Mouse (Mus musculus): Measurements from ENCODE around the gene Apoc4. TPM values are rescaled to one million over a fixed set of nuclear protein-coding genes. Genes with fewer than 3 reads are reported as not detected.
A peak's percentile ranks its signal among the peaks of the same experiment; 100 is the strongest.
"Not testable (repeated sequence)": the region's sequence is repeated elsewhere in the genome, so short reads cannot be mapped to it uniquely, and the experiment has no call there.

Gene Apoc4
- polyA plus RNA-seq, 1 experiment from 2014 or later: 5.4 TPM

DNA sequence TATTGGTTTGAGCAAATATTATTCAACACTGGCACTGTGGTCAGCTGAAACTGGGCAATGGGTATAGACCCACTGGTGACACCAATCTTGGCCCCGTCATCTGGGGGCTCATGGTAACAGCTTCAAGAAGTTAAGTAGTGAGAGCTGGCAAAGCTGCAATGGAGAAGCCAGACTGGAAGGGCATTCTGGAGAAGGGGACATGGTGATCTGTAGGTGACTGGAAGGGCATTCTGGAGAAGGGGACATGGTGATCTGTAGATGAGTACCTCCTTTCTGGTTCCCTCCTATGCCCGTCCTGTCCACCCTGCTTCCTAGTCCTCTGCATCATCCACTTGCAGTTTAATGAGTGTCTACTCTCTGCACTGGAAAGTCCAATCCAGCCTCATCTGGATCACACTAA, 7.3 kb upstream of the Apoc4 start:
- DNase-seq (ENCODE audit: low spot score) (no peak), ATAC-seq (replicated peaks; ENCODE audit: low FRiP score) (no peak)
- Histone ChIP-seq H3K4me2 (no peak overlapping the region), H3K27me3 (replicated peaks; ENCODE audit: control insufficient read depth, insufficient read depth, low read length) (no peaks in the 10 kb centered on the region), H3K4me3 (ENCODE audit: low read depth, low read length) (no peak overlapping the region), H3K27ac (ENCODE audit: low read depth, low read length) (no peak overlapping the region), H3K9me3 (ENCODE audit: control insufficient read depth, low read length) (no peaks in the 10 kb centered on the region), H3K4me1 (replicated peaks; ENCODE audit: control insufficient read depth, insufficient read depth, low read length) (peaks cover 12% of the 10 kb centered on the region), H3K36me3 (ENCODE audit: control insufficient read depth, insufficient read depth, low read length) (no peaks in the 10 kb centered on the region), H3K9ac (ENCODE audit: low read depth, low read length) (no peak overlapping the region)
- 95% methylated on average over 2 of the region's 2 CpGs for WGBS

- DNase-seq (ENCODE audit: low spot score) (no peak), ATAC-seq (replicated peaks; ENCODE audit: low FRiP score) (no peak)
- H3K36me3 ChIP-seq (ENCODE audit: control insufficient read depth, insufficient read depth, low read length): no peaks in the 10 kb centered on the region
- no peaks in the 10 kb centered on the region for H3K9me3 ChIP-seq (ENCODE audit: control insufficient read depth, low read length)
- H3K27me3 ChIP-seq (replicated peaks; ENCODE audit: control insufficient read depth, insufficient read depth, low read length): no peaks in the 10 kb centered on the region
- 95% methylated on average over 10 of the region's 10 CpGs for whole genome bisulfite sequencing
- H3K4me3 ChIP-seq (ENCODE audit: low read depth, low read length): no peak overlapping the region
- no peak overlapping the region for H3K27ac ChIP-seq (ENCODE audit: low read depth, low read length)
- peaks cover 9% of the 10 kb centered on the region for H3K4me1 ChIP-seq (replicated peaks; ENCODE audit: control insufficient read depth, insufficient read depth, low read length)
- no peak overlapping the region for H3K9ac ChIP-seq (ENCODE audit: low read depth, low read length)
- H3K4me2 ChIP-seq: no peak overlapping the region
Observed at GRCm38 (mm10) chr7:19688101-19688500, 6.8 kb upstream of the Apoc4 start.

- ATAC-seq (replicated peaks; ENCODE audit: low FRiP score): 0 out of 2 replicates have a peak, but pooled peaks have one; percentile 14
- WGBS: 44% methylated on average over 8 of the region's 8 CpGs
- H3K27me3 ChIP-seq (replicated peaks; ENCODE audit: control insufficient read depth, insufficient read depth, low read length); DNase-seq (ENCODE audit: low spot score); H3K4me3 ChIP-seq (ENCODE audit: low read depth, low read length); H3K9ac ChIP-seq (ENCODE audit: low read depth, low read length); H3K36me3 ChIP-seq (ENCODE audit: control insufficient read depth, insufficient read depth, low read length); H3K4me1 ChIP-seq (replicated peaks; ENCODE audit: control insufficient read depth, insufficient read depth, low read length); H3K9me3 ChIP-seq (ENCODE audit: control insufficient read depth, low read length); H3K4me2 ChIP-seq: not testable (repeated sequence)
- H3K27ac ChIP-seq (ENCODE audit: low read depth, low read length): peak overlapping the region; percentile 40
Observed at GRCm38 (mm10) chr7:19686927-19687583, 5.8 kb upstream of the Apoc4 start.

DNA sequence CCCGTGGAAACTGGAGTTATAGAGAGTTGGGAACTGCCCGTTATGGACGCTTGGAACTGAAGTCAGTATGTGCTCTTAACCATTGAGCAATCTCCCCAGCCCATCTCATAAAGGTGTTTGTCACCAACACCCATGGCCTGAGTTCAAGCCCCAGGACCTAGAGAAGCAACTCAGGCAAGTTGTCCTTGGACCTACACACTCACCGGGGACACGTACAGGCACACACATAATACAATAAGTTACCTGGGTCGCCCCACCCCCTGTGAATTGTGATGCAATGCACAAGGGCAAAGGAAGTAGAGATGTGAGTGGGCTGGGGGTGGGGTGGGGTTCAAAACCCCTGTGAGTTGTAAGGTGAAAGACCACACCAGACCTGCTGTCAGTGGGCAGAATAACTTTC, 5.2 kb upstream of the Apoc4 start:
- ATAC-seq (replicated peaks; ENCODE audit: low FRiP score) (peak; percentile 49), DNase-seq (ENCODE audit: low spot score) (no peak)
- Histone ChIP-seq H3K27ac (ENCODE audit: low read depth, low read length) (peak overlapping the region; percentile 40), H3K9ac (ENCODE audit: low read depth, low read length) (no peak overlapping the region), H3K4me2 (no peak overlapping the region), H3K4me1 (replicated peaks; ENCODE audit: control insufficient read depth, insufficient read depth, low read length) (peaks cover 10% of the 10 kb centered on the region), H3K36me3 (ENCODE audit: control insufficient read depth, insufficient read depth, low read length) (no peaks in the 10 kb centered on the region), H3K9me3 (ENCODE audit: control insufficient read depth, low read length) (no peaks in the 10 kb centered on the region), H3K4me3 (ENCODE audit: low read depth, low read length) (no peak overlapping the region), H3K27me3 (replicated peaks; ENCODE audit: control insufficient read depth, insufficient read depth, low read length) (no peaks in the 10 kb centered on the region)
- WGBS: 80% methylated on average over 6 of the region's 6 CpGs

GRCm38 (mm10) chr7:19685374-19685773, 4.1 kb upstream of the Apoc4 start:
- no peak overlapping the region for H3K9ac ChIP-seq (ENCODE audit: low read depth, low read length)
- no peaks in the 10 kb centered on the region for H3K36me3 ChIP-seq (ENCODE audit: control insufficient read depth, insufficient read depth, low read length)
- 66% methylated on average over 4 of the region's 4 CpGs for WGBS
- H3K27ac ChIP-seq (ENCODE audit: low read depth, low read length): peak overlapping the region; percentile 20; the same call in 1 of the 2 replicates
- no peak overlapping the region for H3K4me3 ChIP-seq (ENCODE audit: low read depth, low read length)
- peaks cover 14% of the 10 kb centered on the region for H3K4me1 ChIP-seq (replicated peaks; ENCODE audit: control insufficient read depth, insufficient read depth, low read length)
- H3K27me3 ChIP-seq (replicated peaks; ENCODE audit: control insufficient read depth, insufficient read depth, low read length): no peaks in the 10 kb centered on the region
- H3K9me3 ChIP-seq (ENCODE audit: control insufficient read depth, low read length): no peaks in the 10 kb centered on the region
- H3K4me2 ChIP-seq: no peak overlapping the region
- ATAC-seq (replicated peaks; ENCODE audit: low FRiP score) (peak; percentile 56), DNase-seq (ENCODE audit: low spot score) (no peak)

- Histone ChIP-seq H3K27me3 (replicated peaks; ENCODE audit: control insufficient read depth, insufficient read depth, low read length) (no peaks in the 10 kb centered on the region), H3K4me3 (ENCODE audit: low read depth, low read length) (no peak overlapping the region), H3K4me1 (replicated peaks; ENCODE audit: control insufficient read depth, insufficient read depth, low read length) (peaks cover 14% of the 10 kb centered on the region), H3K9ac (ENCODE audit: low read depth, low read length) (no peak overlapping the region), H3K36me3 (ENCODE audit: control insufficient read depth, insufficient read depth, low read length) (no peaks in the 10 kb centered on the region), H3K9me3 (ENCODE audit: control insufficient read depth, low read length) (no peaks in the 10 kb centered on the region), H3K27ac (ENCODE audit: low read depth, low read length) (no peak overlapping the region), H3K4me2 (no peak overlapping the region)
- no peak for DNase-seq (ENCODE audit: low spot score)
- no peak for ATAC-seq (replicated peaks; ENCODE audit: low FRiP score)
- WGBS: 72% methylated on average over 6 of the region's 6 CpGs
Observed at GRCm38 (mm10) chr7:19683771-19684201, 2.5 kb upstream of the Apoc4 start.

GRCm38 (mm10) chr7:19682979-19683378, 1.7 kb upstream of the Apoc4 start:
- no peaks in the 10 kb centered on the region for H3K9me3 ChIP-seq (ENCODE audit: control insufficient read depth, low read length)
- H3K4me2 ChIP-seq: no peak overlapping the region
- peaks cover 14% of the 10 kb centered on the region for H3K4me1 ChIP-seq (replicated peaks; ENCODE audit: control insufficient read depth, insufficient read depth, low read length)
- H3K4me3 ChIP-seq (ENCODE audit: low read depth, low read length): no peak overlapping the region
- H3K27ac ChIP-seq (ENCODE audit: low read depth, low read length): no peak overlapping the region
- no peaks in the 10 kb centered on the region for H3K36me3 ChIP-seq (ENCODE audit: control insufficient read depth, insufficient read depth, low read length)
- ATAC-seq (replicated peaks; ENCODE audit: low FRiP score) (no peak), DNase-seq (ENCODE audit: low spot score) (no peak)
- 75% methylated on average over 3 of the region's 3 CpGs for WGBS
- no peak overlapping the region for H3K9ac ChIP-seq (ENCODE audit: low read depth, low read length)
- H3K27me3 ChIP-seq (replicated peaks; ENCODE audit: control insufficient read depth, insufficient read depth, low read length): no peaks in the 10 kb centered on the region

GRCm38 (mm10) chr7:19680702-19681101, 577 bp downstream of the Apoc4 start:
- Histone ChIP-seq H3K27ac (ENCODE audit: low read depth, low read length) (no peak overlapping the region; the same call in 1 of the 2 replicates), H3K27me3 (replicated peaks; ENCODE audit: control insufficient read depth, insufficient read depth, low read length) (no peaks in the 10 kb centered on the region), H3K9ac (ENCODE audit: low read depth, low read length) (no peak overlapping the region), H3K36me3 (ENCODE audit: control insufficient read depth, insufficient read depth, low read length) (no peaks in the 10 kb centered on the region), H3K4me1 (replicated peaks; ENCODE audit: control insufficient read depth, insufficient read depth, low read length) (peaks cover 14% of the 10 kb centered on the region), H3K4me3 (ENCODE audit: low read depth, low read length) (no peak overlapping the region), H3K4me2 (no peak overlapping the region), H3K9me3 (ENCODE audit: control insufficient read depth, low read length) (no peaks in the 10 kb centered on the region)
- no peak for ATAC-seq (replicated peaks; ENCODE audit: low FRiP score)
- no peak for DNase-seq (ENCODE audit: low spot score)
- WGBS: 79% methylated on average over 2 of the region's 2 CpGs

DNA sequence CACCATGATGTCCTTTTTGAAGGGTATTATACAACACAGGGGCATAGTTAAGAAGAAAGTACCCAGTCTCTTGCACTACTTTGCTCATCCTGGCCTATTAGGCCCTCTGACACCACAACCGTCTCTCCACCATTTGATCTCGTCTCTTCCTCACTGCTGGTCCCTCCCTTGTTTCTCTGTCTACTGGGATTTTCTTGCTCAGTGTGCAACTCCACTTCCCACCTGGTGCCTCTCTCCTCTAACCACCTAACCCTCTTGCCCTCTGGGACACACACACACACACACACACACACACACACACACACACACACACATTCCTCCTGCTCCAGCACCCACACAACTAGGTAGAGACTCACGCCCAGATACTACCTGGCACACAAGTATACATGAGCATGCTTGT, 2.4 kb downstream of the Apoc4 start:
- Histone ChIP-seq H3K4me2 (no peak overlapping the region), H3K9me3 (ENCODE audit: control insufficient read depth, low read length) (no peaks in the 10 kb centered on the region), H3K4me3 (ENCODE audit: low read depth, low read length) (no peak overlapping the region), H3K4me1 (replicated peaks; ENCODE audit: control insufficient read depth, insufficient read depth, low read length) (peaks cover 11% of the 10 kb centered on the region), H3K27ac (ENCODE audit: low read depth, low read length) (no peak overlapping the region), H3K27me3 (replicated peaks; ENCODE audit: control insufficient read depth, insufficient read depth, low read length) (no peaks in the 10 kb centered on the region), H3K36me3 (ENCODE audit: control insufficient read depth, insufficient read depth, low read length) (no peaks in the 10 kb centered on the region), H3K9ac (ENCODE audit: low read depth, low read length) (no peak overlapping the region)
- DNase-seq (ENCODE audit: low spot score): no peak
- ATAC-seq (replicated peaks; ENCODE audit: low FRiP score): no peak
- 88% methylated on average over 3 of the region's 3 CpGs for WGBS

Measured in liver, embryonic 11.5 days (tissue).